Mouse (Mus musculus) lung, postnatal 0 days (tissue): ENCODE data around the gene Gm8104. TPM values are rescaled to one million over a fixed set of nuclear protein-coding genes. Genes with fewer than 3 reads are reported as not detected.
"Not testable (repeated sequence)": the region's sequence is repeated elsewhere in the genome, so short reads cannot be mapped to it uniquely, and the experiment has no call there.

ENCODE experiments used
- ATAC-seq: fragments of 200-750 bp; cut with Nextera tagmentation; 2 replicates; pipeline ENCODE4 v1.8.0; 2017; ENCODE audit warnings: moderate library complexity
- DNase-seq: peaks from one replicate; pipeline ENCODE4 v3.0.0-alpha.2; 2016; ENCODE audit warnings: low spot score
- H3K27ac ChIP-seq: fragments of 300-500 bp; sonication (generic); 2 replicates; pipeline ENCODE4 v1.5.1; 2014; ENCODE audit warnings: antibody characterized with exemption, mild to moderate bottlenecking, low read length, mixed read lengths
- H3K27me3 ChIP-seq: fragments of 300-500 bp; sonication (generic); replicated peaks from 2 replicates; pipeline ENCODE4 v1.6.1; 2014; ENCODE audit warnings: low read length, mixed read lengths; ENCODE audit not compliant: insufficient read depth
- H3K36me3 ChIP-seq: fragments of 300-500 bp; sonication (generic); 2 replicates; pipeline ENCODE4 v1.6.1; 2014; ENCODE audit warnings: low read length, mixed read lengths; ENCODE audit not compliant: insufficient read depth
- H3K4me1 ChIP-seq: fragments of 300-500 bp; sonication (generic); 2 replicates; pipeline ENCODE4 v1.6.1; 2014; ENCODE audit warnings: antibody characterized with exemption, low read depth, low read length, mixed read lengths; ENCODE audit not compliant: insufficient read depth
- H3K4me2 ChIP-seq: fragments of 300-500 bp; sonication (generic); replicated peaks from 2 replicates; pipeline ENCODE4 v1.6.1; 2014; ENCODE audit warnings: low read depth, mild to moderate bottlenecking, low read length, moderate library complexity, mixed read lengths
- H3K4me3 ChIP-seq: fragments of 300-500 bp; sonication (generic); 2 replicates; pipeline ENCODE4 v1.5.1; 2014; ENCODE audit warnings: low read depth, low read length
- H3K9ac ChIP-seq: fragments of 300-500 bp; sonication (generic); replicated peaks from 2 replicates; pipeline ENCODE4 v1.6.1; 2014; ENCODE audit warnings: low read depth, mild to moderate bottlenecking
- H3K9me3 ChIP-seq: fragments of 300-500 bp; sonication (generic); 2 replicates; pipeline ENCODE4 v1.6.1; 2016; ENCODE audit warnings: low read length, mixed read lengths
- WGBS: fragments of 180-500 bp; shearing (Covaris S2); extraction: QIAGEN DNeasy Blood & Tissue Kit; methylation state at CpG from one replicate; pipeline ENCODE4 v1.1.7; 2014; 5-methylcytosine and 5-hydroxymethylcytosine counted together
- polyA plus RNA-seq: library from polyadenylated mRNA; unstranded; fragments of >200 nt; fragmentation: Nextera tagmentation; extraction: Ambion mirVana; gene quantifications from 2 replicates; pipeline ENCODE4 v1.2.1, GENCODE M21; 2015

Gene Gm8104
- polyA plus RNA-seq: not detected in 2 replicates

DNA sequence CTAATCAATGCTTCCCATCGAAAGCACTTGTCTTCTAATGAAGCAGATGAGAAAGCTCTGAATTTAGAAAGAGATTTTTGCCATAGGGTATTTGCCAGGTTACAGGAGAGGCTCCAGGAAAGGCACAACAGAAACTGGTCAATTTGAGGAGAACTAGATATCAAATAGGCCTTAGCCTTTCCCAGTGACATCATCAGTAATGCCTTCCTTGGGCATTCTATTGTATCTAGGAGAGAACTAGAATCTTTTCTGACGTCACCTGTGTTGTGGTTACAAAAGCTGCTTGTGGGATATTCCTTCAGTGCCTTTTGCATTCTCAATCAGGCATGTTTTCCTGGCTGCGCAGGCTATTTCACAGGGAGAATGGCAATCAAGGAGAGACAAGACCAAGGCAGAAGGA lies at the start of gene Gm8104:
TSS of gene Gm8104 (plus strand) at position 301 of the 400 bp plus-strand sequence.
- not testable (repeated sequence) for DNase-seq, H3K9ac ChIP-seq, H3K36me3 ChIP-seq, H3K4me3 ChIP-seq, H3K27ac ChIP-seq, H3K4me1 ChIP-seq, H3K27me3 ChIP-seq, ATAC-seq, H3K9me3 ChIP-seq, H3K4me2 ChIP-seq
- WGBS: 55% methylated on average over 3 of the region's 3 CpGs

DNA sequence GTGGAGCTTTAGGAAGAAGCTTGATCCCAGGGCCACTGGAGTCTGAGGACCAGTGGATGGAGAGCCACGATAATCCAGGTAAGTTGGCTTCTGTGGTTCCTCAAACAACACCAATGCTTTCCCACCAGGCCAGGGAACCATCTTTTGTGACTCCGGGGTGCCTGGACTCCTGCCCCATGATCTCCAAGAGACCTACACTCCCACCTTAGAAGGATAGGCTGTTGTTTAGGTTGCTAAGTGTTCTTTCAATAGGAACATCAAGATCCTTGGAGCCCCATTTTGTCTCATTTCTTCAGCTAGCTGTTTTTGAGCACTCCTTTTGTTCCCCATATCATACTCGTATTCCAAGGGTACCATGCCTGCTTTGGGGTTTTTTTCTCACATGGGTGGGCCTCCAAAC lies 42.3 kb upstream of the Gm8104 start:
- 65% methylated on average over 3 of the region's 3 CpGs for WGBS
- H3K27ac ChIP-seq, H3K9me3 ChIP-seq, H3K9ac ChIP-seq, DNase-seq, H3K4me1 ChIP-seq, H3K27me3 ChIP-seq, H3K4me3 ChIP-seq, ATAC-seq, H3K4me2 ChIP-seq, H3K36me3 ChIP-seq: not testable (repeated sequence)

GRCm38 (mm10) chr14:43060179-43060578 lies 40.2 kb upstream of the Gm8104 start:
- not testable (repeated sequence) for H3K36me3 ChIP-seq, H3K9me3 ChIP-seq, H3K4me3 ChIP-seq, H3K27me3 ChIP-seq, H3K9ac ChIP-seq, DNase-seq, H3K27ac ChIP-seq, H3K4me2 ChIP-seq, ATAC-seq, H3K4me1 ChIP-seq
- WGBS: 55% methylated on average over 4 of the region's 4 CpGs

GRCm38 (mm10) chr14:43076543-43076942 lies 23.9 kb upstream of the Gm8104 start, which contains the start of gene Gm8094:
TSS of gene Gm8094 (minus strand) at chr14:43076643.
- not testable (repeated sequence) for H3K9ac ChIP-seq, H3K27ac ChIP-seq, ATAC-seq, H3K4me3 ChIP-seq, H3K4me2 ChIP-seq, H3K9me3 ChIP-seq, H3K27me3 ChIP-seq, DNase-seq, H3K36me3 ChIP-seq, H3K4me1 ChIP-seq
- WGBS: 78% methylated on average over 2 of the region's 2 CpGs

DNA sequence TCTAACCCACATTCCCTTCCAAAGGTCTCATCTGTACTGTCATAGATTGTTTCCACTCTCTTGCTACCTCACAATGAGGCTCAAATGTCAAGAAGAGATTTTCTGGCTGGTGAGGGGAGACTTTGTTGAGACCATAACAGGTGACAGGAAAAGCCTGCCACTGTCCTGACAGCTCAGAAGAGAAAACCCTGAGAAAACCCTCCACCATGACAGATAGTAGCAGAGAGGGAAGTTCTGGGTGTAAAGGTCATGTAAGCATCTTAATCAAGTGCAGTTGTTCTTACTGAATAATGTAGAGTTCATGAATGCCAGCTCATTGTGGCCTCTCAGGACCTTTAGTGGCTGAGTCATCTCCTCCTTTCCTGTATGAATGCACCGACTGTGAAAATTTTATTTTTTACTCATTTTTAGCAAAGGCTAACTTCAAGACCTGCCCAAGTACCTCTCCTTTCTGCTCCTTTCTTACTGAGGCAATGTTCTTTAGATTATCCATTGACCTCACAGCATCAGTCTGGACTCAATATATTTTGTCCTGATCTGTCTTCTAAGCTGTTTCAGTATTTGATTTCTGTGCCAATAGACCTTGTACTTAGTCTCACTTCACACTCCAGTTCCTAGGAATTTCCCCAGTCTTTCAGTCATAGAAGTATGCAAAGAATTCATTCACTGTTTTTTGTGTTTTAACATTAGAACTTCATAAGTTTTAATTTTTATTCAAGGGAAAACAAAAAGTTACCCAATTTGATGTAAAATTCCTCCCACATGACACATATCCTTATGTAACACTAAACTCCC lies 15.3 kb upstream of the Gm8104 start:
- DNase-seq, ATAC-seq, H3K4me3 ChIP-seq, H3K9me3 ChIP-seq, H3K36me3 ChIP-seq, H3K4me2 ChIP-seq, H3K9ac ChIP-seq, H3K27ac ChIP-seq, H3K27me3 ChIP-seq, H3K4me1 ChIP-seq: not testable (repeated sequence)
- 38% methylated on average over 1 of the region's 1 CpGs for WGBS

DNA sequence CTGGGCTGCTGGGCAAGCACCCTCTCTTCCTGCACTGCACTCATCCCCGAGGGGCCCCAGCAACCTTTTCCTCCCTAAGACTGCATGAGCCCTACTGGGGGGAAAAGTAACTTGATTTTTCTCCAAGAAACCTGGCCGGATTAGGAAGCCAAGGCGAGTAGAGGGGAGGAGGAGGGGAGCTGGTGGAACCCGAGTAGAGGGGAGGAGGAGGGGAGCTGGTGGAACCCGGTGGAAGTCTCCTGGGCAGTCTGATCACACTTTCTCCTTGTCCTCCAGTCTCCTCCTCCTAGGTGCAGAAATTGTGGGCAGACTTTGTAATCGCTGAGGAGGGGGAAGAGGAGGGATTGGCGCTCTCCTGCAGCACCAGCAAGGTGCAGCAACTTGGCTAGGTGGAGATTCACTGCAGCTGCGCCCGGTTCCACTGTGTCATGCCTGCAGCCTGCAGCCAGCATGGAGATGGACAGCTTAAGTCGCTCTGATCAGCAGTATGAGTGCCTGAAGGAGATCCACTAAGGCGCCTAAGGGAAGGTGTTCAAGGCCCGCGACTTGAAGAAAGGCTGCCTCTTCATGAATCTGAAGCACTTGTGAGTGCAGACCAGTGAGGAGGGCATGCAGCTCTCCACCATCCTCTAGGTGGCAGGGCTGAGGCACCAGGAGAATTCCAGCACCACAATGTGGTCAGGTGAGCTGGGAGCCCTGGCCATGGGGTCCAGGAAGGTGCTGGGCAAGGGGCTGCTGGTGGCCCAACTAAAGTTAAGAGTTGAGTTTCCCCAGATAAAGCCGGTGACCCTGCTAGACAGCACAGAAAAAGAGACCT lies 11.1 kb upstream of the Gm8104 start:
- H3K27ac ChIP-seq, H3K4me2 ChIP-seq, DNase-seq, H3K27me3 ChIP-seq, H3K4me1 ChIP-seq, H3K9ac ChIP-seq, H3K36me3 ChIP-seq, H3K4me3 ChIP-seq, H3K9me3 ChIP-seq, ATAC-seq: not testable (repeated sequence)
- WGBS: 50% methylated on average over 1 of the region's 14 CpGs

- not testable (repeated sequence) for H3K4me1 ChIP-seq, H3K36me3 ChIP-seq, H3K27me3 ChIP-seq, H3K4me3 ChIP-seq, ATAC-seq, H3K4me2 ChIP-seq, H3K9me3 ChIP-seq, DNase-seq, H3K27ac ChIP-seq, H3K9ac ChIP-seq
- 92% methylated on average over 1 of the region's 3 CpGs for WGBS
These were observed 19.3 kb downstream of the Gm8104 start for GRCm38 (mm10) chr14:43119673-43120072.

GRCm38 (mm10) chr14:43126286-43126685 lies 25.9 kb downstream of the Gm8104 start:
- H3K4me1 ChIP-seq, DNase-seq, H3K27ac ChIP-seq, H3K4me2 ChIP-seq, H3K9ac ChIP-seq, H3K36me3 ChIP-seq, H3K27me3 ChIP-seq, H3K4me3 ChIP-seq, H3K9me3 ChIP-seq, ATAC-seq: not testable (repeated sequence)
